Mouse (Mus musculus): ENCODE measurements at regions not wholly inside any gene's neighbourhood (a gene's known extent, or its start where the extent isn't known, plus 50 kb on each side); places are given as distances from the start of the nearest gene placed in this dataset.

DNA sequence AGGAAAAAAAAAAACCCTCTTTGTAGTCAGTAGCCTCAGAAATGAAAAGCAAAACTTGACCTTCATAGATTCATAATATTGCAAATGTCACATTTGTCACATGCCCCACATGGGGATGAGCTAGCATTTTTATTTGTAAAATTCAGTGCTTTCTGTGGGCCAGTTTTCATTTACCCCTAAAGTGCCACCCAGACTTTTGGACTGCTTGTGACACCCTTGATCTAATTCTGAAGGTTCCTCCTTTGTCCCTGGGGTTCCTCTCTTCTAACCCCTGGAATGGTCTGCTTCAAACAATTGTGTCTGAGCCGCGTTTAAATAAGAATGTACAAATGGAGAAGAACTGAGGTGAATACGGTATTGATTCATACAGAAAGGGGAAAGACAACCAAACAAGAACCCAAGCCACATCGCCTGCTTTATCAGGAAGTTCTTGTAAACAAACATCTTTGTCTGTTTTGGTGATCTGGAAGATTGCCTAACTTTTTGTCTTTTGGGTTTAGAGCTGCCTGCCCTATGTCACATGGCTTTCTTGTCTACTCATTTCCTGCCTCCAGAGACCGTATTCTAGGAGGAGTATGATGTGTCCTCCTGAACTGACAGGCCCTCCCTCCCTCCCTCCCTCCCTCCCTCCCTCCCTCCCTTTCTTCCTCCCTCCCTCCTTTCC lies 203.1 kb upstream of the Gm9833 start:
- no peak for DNase-seq (ENCODE audit: low read depth, low spot score)

DNA sequence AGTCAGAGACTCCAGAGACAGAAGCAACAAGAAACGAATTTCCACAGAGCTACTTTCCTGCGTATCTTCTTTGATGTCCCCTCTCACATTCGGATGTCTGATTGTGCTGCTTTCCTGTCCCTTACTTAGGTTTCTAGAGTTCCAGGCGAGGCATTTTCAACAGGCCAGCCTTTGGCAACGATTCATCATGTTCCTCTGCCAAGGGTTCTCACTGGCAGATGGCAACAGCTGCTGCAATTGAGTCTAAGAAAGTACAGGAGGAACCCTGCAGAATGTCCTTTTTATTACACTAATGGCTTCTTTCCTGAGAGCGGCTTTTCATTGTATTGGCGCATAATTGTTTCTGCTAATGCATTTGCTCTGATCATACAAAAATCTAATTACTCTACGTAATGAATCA lies 202.3 kb upstream of the Gm9833 start:
- no peak for DNase-seq (ENCODE audit: low read depth, low spot score)

DNA sequence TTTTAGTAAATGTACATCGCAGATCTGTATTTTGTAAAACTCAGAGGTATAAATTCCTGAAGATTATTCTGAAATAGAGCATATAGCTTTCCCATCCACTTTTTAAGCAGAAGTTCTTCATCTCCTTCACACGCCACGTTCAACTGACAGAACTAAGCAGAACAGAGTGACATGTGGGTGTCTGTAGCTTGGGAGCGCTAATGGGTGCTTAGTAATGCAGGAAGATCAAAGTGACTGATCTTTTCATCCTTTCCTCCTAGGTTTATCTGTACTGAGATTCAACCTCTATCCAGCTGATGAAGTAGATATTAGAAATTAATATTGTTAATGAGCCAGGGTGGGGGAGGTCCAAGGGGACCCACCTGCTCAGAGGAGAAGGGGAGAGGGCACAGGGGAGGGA lies 201.8 kb upstream of the Gm9833 start:
- DNase-seq (ENCODE audit: low read depth, low spot score), result no peak

DNA sequence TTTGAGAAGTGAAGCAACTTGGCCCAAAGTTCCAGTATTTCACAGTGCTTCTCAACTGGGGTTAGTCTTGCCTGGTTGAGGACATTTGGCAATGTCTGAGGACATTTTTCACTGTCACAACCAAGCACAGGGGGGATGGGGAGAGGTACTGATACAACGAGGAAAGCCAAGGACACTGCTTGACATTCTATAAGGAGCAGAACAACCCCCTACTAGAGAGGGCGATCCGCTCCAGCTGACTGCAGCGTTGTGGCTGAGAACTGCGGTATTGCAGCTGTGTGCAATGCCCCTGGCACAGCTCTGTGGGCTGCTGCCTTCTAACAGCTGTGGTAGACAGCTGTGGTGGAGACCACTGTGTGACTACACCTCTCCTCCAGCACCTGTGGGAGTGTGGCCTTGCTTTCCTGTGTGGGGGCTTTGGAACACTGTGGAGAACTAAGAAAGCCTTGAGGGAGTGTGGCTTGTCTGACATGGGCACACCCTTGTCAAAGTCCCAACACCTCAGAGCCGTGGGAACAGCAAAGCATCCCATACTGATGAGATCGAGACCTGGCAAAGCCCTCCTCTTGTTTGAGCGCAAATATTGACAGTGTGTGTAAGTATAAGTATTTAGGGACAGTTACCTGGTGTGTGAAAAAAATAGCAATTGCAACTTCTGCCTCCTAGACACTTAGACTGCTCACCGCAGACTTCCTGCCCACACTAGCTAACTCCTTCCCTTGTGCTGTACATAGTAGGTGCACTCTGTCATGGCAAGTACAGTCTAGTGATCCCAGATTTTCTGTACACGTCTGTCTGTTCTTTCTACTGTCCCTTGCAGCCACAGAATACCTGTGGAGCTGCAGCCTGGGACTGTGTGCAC lies 200.9 kb upstream of the Gm9833 start:
- no peak for DNase-seq (ENCODE audit: low read depth, low spot score)

DNA sequence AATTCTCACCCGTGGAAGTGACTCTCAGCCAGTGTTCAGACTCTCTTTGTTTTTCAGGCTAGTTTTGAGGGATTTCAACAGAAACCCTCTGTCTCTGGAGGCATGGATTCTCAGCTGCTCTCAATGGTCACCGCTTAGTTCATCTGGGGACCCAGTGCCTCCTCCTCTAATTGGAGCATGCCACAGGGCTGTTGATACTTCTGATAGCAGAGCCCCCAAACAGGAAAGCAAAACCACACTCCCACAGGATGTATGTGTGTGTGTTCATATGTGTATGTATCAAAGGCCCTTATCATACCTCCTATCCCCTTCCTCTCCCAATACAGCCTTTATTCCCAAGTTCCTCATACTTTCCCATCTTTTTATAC lies 200.3 kb upstream of the Gm9833 start:
- no peak for DNase-seq (ENCODE audit: low read depth, low spot score)

DNA sequence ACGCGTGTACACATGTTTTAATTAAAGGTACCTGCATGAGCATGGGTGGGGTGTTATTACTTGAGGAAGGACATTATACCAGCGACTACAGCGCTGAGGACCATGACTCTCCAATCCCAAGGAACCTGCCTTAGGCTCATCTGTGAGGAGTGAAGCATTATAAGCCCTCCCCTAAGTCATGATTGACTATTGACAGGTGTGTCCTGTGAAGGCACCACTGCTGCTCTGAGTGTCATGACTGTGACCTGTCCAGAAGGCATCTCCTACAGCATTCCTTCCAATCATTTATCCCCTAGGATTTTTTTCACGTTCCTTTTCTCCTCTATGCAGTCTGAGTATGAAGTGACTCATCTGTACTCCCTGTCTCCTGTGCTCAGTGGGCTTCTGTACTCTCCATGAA lies 199.9 kb upstream of the Gm9833 start:
- no peak for DNase-seq (ENCODE audit: low read depth, low spot score)

DNA sequence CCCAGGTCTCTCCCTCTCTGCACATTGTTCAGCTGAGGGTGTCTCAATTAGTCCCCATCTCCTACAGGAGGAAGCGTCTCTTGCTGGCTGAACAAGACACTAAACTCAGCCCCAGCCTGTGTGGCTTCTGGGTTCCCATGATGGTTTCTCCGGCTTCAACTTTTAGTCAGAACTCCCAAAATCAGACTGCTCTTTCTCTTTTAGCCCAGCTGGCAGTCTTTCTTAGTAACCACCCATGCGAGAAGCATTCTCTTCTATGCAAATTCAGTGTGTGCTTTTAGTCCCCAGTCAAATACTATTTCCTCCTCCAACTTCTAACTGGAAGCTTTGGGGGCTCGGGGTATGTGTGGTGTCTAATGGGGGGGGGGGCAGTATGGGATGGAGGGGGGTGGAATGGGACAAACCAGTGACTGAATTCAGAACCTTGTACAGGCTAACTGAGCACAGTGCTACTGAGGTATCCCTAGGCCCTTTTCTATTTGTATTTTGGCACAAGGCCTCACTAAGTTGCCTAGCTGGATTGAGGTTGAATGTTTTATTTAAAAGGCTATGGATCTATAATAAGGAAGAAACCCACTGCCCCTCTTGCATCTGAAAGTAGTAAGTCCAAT lies 194.9 kb upstream of the Gm9833 start:
- no peak for DNase-seq (ENCODE audit: low read depth, low spot score)

DNA sequence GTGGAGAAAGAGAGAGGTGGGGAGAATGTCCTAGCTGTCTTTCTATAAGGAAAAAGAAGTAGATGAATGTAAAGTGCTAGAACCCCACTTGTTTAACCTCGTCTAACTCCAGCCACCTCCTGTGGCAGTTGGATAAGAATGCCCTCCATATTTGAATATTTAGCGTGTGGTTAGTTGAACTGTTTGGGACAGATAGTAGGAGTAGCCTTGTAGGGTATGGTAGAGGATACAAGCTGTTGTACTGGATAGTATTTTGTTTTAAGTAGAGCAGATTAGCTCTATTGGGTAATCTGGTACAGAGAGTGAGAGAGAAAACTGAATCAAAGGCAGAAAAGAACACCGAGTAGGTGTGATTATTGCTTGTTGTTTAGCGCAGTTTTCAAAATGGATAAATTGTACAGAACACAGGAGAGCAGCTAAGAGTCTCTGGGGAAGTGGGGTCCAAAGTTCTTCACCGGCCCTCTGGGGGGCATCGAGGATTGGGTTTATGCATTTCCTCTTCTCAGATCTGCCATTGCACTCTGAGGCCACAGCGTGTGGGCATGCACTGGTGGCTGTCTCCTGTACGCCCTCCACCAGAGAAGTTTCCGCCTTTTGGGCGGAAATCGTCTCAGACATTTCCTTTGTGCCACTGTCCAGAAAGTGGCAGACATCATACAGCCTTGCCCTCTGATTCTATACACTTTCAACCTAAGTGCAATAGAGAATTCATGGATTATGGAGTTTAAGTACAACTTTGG lies 192.3 kb upstream of the Gm9833 start:
- DNase-seq (ENCODE audit: low read depth, low spot score), result no peak

DNA sequence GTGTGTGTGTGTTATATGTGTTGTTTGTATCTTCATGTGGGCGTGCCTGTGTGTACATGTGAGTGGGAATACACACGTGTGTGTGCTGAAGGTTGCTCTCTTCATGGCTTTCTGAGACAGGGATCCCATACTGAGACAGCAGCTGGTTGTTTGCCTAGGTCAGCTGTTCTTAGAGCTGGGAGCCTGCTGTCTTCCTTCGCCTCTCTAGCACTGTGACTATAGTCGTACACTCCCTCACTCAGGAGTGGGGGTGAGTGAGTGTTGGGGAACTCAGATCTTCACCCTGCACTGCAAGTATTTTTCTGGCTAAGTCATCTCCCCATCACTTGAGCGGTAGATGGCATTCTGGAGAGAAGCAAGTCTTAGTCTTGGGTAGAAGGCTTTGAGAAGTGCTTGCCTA lies 191.6 kb upstream of the Gm9833 start:
- no peak for DNase-seq (ENCODE audit: low read depth, low spot score)

DNA sequence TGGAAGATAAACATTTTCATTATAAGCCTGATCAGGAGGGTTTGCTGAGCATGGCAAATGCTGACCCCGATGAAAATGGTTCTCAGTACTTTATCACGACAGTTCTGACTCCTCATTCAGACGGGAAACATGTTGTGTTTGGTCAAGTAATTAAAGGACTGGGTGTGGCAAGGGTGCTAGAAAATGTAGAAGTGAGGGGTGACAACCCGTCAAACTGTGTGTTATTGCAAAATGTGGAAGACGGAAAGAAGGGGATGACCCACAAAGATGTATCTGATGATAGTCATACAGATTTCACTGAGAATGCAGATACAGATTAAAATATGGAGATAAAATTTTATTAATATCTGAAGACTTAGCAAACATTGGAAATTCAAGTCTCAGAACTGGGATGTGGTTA lies 186.2 kb upstream of the Gm9833 start:
- DNase-seq (ENCODE audit: low read depth, low spot score), result no peak

DNA sequence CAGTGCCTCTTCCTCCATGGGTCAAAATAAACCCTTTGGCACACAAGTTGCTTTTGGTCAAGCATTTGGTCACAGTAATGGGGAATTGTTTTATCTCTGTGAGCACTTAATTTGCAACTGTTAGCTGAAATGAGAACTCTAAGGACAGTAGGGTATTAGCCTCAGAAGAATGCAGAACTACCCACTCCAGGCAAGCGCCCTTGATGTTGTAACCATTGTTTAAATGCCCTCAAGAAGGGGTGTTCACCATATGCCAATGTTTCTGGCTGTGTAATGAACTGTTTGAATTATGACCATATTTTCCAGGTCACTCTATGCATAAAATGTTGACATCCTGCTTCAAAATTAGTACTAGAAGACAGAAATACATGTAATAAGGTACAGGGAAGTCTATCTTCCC lies 174.6 kb upstream of the Gm9833 start:
- no peak for DNase-seq (ENCODE audit: low read depth, low spot score)

DNA sequence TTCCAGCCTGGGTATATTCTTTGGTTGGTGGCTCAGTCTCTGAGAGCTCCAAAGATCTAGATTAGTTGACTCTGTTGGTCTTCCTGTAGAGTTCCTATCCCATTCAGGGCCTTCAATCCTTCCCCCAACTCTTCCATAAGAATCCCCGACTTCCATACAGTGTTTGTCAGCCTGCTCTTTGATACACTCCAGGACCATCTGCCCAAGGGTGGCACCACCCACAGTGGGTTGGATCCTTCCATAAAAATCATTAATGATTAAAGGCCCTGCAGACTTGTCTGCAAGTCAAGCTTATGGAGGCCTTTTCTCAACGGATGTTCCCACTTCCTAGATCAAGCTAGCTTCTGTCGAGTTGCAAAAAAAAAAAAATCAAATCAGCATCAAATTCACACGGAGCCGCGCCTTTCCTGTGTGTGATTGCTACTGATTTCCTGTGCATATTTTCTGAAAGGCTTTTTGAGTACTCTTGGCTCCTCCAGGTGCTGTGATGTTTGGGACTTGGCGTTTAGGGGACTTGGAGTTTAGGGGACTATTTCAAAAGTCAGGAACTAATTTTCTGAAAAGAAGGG lies 171.3 kb upstream of the Gm9833 start:
- no peak for DNase-seq (ENCODE audit: low read depth, low spot score)

DNA sequence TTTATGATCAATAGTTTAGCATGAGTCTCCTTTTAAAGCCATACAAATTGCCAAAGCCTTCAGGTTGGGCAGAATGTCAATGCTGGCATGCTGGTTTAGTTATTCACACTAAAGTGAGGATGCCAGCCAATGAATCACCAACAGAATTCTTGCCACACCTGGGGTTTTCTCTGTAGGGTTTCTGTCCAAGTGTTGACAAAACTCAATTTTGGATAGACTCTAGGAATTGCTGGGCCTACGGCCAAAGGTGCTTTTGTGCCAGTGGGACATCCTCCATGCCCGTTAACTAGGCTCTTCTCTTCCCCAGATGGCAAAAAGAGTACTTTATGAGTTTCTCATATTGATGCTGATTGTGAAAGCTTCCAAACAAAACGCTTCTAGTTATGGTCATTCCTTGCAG lies 167.6 kb upstream of the Gm9833 start:
- DNase-seq (ENCODE audit: low read depth, low spot score), result no peak

DNA sequence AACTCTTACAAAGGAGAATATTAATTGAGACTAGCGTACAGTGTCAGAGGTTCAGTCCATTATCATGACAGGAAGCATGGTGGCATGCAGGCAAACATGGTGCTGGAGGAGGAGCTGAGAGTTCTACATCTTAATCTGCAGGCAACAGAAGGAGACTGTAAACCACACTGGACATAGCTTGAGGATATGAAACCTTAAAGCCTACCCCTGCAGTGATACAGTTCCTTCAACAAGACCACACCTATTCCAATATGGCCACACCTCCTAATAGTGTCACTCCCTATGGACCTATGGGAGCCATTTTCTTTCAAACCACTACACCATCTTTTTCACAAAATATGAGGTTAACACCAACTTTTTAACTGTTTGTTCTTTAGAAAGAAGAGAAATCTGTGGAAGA lies 166.2 kb upstream of the Gm9833 start:
- no peak for DNase-seq (ENCODE audit: low read depth, low spot score)

DNA sequence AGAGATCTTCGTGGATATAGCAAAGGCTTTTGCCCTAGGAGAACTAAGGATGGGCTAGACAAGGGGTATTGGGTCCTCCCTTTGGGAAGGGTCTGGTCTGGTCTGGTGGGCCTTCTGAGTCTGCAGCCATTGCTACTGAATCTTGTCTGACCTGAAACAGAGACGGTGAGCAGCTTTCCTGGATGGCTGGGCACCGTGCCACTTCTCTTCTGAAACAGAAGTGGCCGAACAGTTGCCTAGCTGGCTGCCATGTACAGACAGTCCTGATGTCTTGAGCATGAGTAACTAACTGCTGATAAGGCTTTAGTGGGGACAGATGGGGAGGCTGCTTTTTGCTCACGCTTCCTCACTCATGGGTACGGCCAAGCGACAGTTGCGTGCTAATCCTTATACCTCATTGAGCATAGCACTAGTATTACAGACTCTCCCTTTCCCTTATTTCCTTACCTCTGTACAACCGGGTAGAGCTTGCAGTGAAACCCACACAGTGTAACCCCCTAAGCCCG lies 165.3 kb upstream of the Gm9833 start:
- no peak for DNase-seq (ENCODE audit: low read depth, low spot score)

DNA sequence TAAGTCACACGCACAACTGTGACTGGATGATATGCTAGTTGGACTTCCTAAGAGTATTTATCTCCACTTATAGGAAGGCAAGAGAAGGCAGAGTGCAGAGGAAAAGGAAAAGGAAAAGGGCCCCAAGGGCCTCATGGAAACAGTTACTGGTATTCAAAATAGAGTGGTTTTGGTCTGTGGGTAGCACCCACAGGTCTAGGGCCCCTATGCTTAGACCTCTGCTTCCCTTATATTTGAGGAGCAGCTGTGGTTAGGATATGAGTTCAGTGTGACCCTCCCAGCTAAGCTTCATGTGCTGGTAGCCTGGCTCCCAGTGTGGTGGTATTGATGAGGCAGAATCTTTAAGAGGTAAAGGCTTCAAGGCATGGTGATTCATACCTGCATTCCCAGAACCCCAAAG lies 163.3 kb upstream of the Gm9833 start:
- DNase-seq (ENCODE audit: low read depth, low spot score), result no peak

DNA sequence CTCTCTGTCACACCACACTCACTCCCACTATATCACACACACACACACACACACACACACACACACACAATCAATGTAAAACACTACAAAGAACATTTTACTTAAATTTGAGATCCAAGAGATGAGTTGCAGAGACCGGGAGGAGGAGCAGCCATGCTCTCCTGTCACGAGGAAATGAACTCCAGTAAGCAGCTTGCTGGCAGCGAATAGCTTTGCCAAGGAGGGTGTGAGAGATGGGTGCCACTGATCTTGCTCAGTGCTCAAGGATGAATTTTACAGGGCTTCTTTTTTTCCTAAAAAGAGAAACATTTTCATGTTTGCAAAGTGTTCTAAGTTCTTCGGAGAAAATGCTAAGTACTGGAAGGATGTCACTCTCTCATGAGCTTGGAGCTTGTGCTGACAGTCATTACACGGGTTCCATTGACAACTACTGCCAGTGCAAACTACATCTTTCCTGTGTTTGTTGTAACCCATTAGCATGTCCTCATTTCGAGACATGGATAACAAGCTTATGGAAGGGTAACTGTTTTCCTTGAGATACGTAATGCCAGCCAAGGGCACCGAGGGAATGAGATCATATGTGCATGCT lies 151.0 kb upstream of the Gm9833 start:
- no peak for DNase-seq (ENCODE audit: low read depth, low spot score)

DNA sequence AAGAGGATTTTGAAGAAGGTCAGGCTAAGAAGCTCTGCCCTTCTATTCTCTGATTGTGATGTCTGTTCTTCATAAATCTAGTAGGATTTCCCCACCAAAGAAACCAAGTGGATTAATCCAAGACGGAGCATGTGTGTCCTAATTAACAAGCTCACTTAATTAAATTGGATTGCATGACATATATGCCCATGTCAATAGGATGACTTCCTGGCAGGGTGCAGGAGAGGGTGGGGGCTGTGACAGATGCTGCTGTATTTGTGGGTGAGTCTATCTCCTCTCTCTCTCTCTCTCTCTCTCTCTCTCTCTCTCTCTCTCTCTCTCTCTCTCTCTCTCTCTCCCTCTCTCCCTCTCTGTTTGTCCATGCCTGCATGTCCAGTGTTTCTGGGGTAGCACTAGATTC lies 149.3 kb upstream of the Gm9833 start:
- no peak for DNase-seq (ENCODE audit: low read depth, low spot score)

DNA sequence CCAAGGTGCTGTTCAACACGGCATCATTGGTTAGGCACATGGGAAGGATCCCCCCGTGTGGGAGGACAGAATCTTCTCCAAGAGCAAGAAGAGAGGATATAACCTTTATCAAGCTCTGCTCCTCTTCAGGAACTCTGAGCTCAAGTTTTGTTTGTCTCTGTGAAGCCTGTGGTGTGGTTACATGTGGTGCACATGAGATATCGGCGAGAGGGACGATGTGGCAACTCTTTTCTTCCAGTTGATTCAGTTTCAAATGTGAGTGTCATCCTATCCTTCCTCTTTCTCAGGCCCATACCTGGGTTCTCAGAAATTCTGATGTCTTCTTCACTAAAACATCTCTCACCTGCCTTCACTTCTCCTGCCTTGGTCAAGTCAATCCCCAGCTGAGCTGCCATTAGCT lies 145.3 kb upstream of the Gm9833 start:
- DNase-seq (ENCODE audit: low read depth, low spot score), result no peak

DNA sequence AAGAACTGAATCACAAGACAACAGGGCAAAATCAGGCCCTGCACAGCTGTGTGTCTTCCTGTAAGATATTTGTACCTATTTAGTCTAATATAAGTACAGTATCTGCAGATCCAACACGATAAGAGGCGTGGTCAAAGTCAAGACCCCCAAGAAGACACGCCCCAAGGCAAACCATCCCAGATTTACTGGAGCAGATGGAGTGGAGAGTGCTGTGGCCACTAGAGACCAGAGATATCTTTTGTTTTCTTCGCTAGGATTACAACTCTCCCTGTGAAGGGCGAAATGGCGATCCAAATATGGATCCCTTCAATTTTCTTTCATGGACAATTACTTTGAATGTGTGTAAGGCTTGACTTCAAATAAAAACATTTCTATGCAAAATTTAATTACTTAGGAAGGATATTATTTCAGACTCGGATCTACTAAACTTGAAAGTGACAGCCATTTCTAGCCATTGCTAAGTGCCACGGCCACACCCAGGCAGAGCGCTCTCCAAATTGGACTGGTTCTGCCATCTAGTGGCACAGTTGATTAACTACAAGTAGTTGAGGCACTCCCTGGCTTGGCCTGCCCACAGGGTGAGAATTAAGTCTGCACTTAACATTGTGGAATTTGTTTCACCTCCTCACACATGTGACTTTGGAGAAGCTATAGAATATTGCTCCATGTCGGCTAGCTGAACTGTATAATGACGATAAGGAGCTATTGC lies 140.4 kb upstream of the Gm9833 start:
- peak; percentile 80 for DNase-seq (ENCODE audit: low read depth, low spot score)

DNA sequence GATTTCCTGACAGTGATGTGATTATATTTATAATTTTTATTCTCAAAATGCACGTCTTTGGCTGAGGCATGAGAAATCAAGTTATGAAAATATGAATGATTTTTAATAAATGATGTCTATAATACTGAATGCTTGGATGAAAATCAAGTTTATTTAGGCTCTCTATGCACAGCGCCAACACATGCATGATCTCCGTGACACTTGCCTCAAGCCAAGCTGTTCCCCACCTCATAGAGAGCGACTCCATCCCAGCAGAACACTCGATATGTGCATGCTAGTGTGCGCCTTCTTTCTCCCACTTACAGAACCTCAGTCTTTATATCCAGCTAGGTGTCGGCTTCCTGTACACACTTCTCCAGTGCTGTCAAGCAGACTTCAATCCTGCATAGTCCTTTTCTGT lies 139.8 kb upstream of the Gm9833 start:
- no peak for DNase-seq (ENCODE audit: low read depth, low spot score)

Measured in ZHBTc4 (cell line).